Mouse (Mus musculus) hindbrain, postnatal 0 days (tissue): ENCODE measurements at regions not wholly inside any gene's neighbourhood (a gene's known extent, or its start where the extent isn't known, plus 50 kb on each side); places are given as distances from the start of the nearest gene placed in this dataset.
A peak's percentile ranks its signal among the peaks of the same experiment; 100 is the strongest.

Experiments
- ATAC-seq: fragments of 200-750 bp; cut with Nextera tagmentation; 2 replicates; pipeline ENCODE4 v1.8.0; 2017; ENCODE audit warnings: mild to moderate bottlenecking, moderate TSS enrichment, moderate library complexity
- DNase-seq: peaks from one replicate; pipeline ENCODE4 v3.0.0-alpha.2; 2015; ENCODE audit warnings: low spot score
- H3K27ac ChIP-seq: fragments of 300-500 bp; sonication (generic); 2 replicates; pipeline ENCODE4 v1.5.1; 2014; ENCODE audit warnings: mild to moderate bottlenecking
- H3K27me3 ChIP-seq: fragments of 300-500 bp; sonication (generic); 2 replicates; pipeline ENCODE4 v1.6.1; 2014; ENCODE audit warnings: low read length, mixed read lengths; ENCODE audit not compliant: insufficient read depth
- H3K36me3 ChIP-seq: fragments of 300-500 bp; sonication (generic); 2 replicates; pipeline ENCODE4 v1.6.1; 2014; ENCODE audit warnings: low read length, mixed read lengths; ENCODE audit not compliant: insufficient read depth
- H3K4me1 ChIP-seq: fragments of 300-500 bp; sonication (generic); 2 replicates; pipeline ENCODE4 v1.6.1; 2014; ENCODE audit warnings: antibody characterized with exemption, low read length, mixed read lengths; ENCODE audit not compliant: insufficient read depth
- H3K4me2 ChIP-seq: fragments of 300-500 bp; sonication (generic); 2 replicates; pipeline ENCODE4 v1.6.1; 2014; ENCODE audit warnings: low read depth, mild to moderate bottlenecking, low read length, moderate library complexity, mixed read lengths
- H3K4me3 ChIP-seq: fragments of 300-500 bp; sonication (generic); 2 replicates; pipeline ENCODE4 v1.5.1; 2014; ENCODE audit warnings: low read length
- H3K9ac ChIP-seq: fragments of 300-500 bp; sonication (generic); replicated peaks from 2 replicates; pipeline ENCODE4 v1.6.1; 2014; ENCODE audit warnings: mild to moderate bottlenecking, low read length, moderate library complexity, mixed read lengths
- H3K9me3 ChIP-seq: fragments of 300-500 bp; sonication (generic); 2 replicates; pipeline ENCODE4 v1.6.1; 2016; ENCODE audit warnings: low read length, mixed read lengths
- CTCF ChIP-seq: IDR thresholded peaks from 2 replicates; pipeline ENCODE4 v1.5.1; 2016; ENCODE audit warnings: antibody characterized with exemption, control low read depth, low read depth
- WGBS: fragments of 180-500 bp; shearing (Covaris S2); extraction: QIAGEN DNeasy Blood & Tissue Kit; methylation state at CpG from one replicate; pipeline ENCODE4 v1.1.7; 2014; 5-methylcytosine and 5-hydroxymethylcytosine counted together

GRCm38 (mm10) chr1:176655487-176656333 is 158.2 kb downstream of the Cep170 start:
- Histone ChIP-seq H3K4me2 (no peak overlapping the region), H3K4me3 (no peak overlapping the region), H3K27ac (peak overlapping the region; percentile 54), H3K27me3 (no peaks in the 10 kb centered on the region), H3K4me1 (no peaks in the 10 kb centered on the region), H3K9me3 (no peaks in the 10 kb centered on the region), H3K9ac (no peak overlapping the region), H3K36me3 (no peaks in the 10 kb centered on the region)
- TF ChIP-seq CTCF: no peak
- ATAC-seq: peak; percentile 75
- WGBS: 38% methylated on average over 3 of the region's 3 CpGs
- peak; percentile 64 for DNase-seq

GRCm38 (mm10) chr1:176644248-176644647 is 169.6 kb downstream of the Cep170 start:
- DNase-seq: no peak
- 22% methylated on average over 1 of the region's 1 CpGs for WGBS

GRCm38 (mm10) chr1:176623171-176623570 is 190.7 kb downstream of the Cep170 start:
- H3K9me3 ChIP-seq: no peaks in the 10 kb centered on the region
- no peak for ATAC-seq
- no peak for DNase-seq
- no peak overlapping the region for H3K9ac ChIP-seq
- no peak overlapping the region for H3K27ac ChIP-seq
- no peak overlapping the region for H3K4me2 ChIP-seq
- no peaks in the 10 kb centered on the region for H3K27me3 ChIP-seq
- WGBS: 69% methylated on average over 4 of the region's 4 CpGs
- H3K36me3 ChIP-seq: no peaks in the 10 kb centered on the region
- TF ChIP-seq CTCF: no peak
- no peaks in the 10 kb centered on the region for H3K4me1 ChIP-seq
- H3K4me3 ChIP-seq: no peak overlapping the region

More at GRCm38 (mm10) chr1:176644248-176644647, 169.6 kb downstream of the Cep170 start:
- no peak for ATAC-seq
- H3K9me3 ChIP-seq: no peaks in the 10 kb centered on the region
- no peak overlapping the region for H3K27ac ChIP-seq
- no peaks in the 10 kb centered on the region for H3K4me1 ChIP-seq
- TF ChIP-seq CTCF: no peak
- no peak overlapping the region for H3K4me2 ChIP-seq
- no peaks in the 10 kb centered on the region for H3K27me3 ChIP-seq
- H3K4me3 ChIP-seq: no peak overlapping the region
- no peaks in the 10 kb centered on the region for H3K36me3 ChIP-seq
- H3K9ac ChIP-seq: no peak overlapping the region

GRCm38 (mm10) chr1:176622213-176622612 is 191.7 kb downstream of the Cep170 start:
- H3K27ac ChIP-seq: no peak overlapping the region
- TF ChIP-seq CTCF: no peak
- no peaks in the 10 kb centered on the region for H3K9me3 ChIP-seq
- DNase-seq (no peak), ATAC-seq (no peak)
- H3K4me2 ChIP-seq: no peak overlapping the region
- H3K9ac ChIP-seq: no peak overlapping the region
- H3K27me3 ChIP-seq: no peaks in the 10 kb centered on the region
- 91% methylated on average over 5 of the region's 5 CpGs for WGBS
- no peaks in the 10 kb centered on the region for H3K4me1 ChIP-seq
- no peak overlapping the region for H3K4me3 ChIP-seq
- no peaks in the 10 kb centered on the region for H3K36me3 ChIP-seq

GRCm38 (mm10) chr1:176621285-176621684 is 192.6 kb downstream of the Cep170 start:
- Histone ChIP-seq H3K9me3 (no peaks in the 10 kb centered on the region), H3K36me3 (no peaks in the 10 kb centered on the region), H3K4me2 (no peak overlapping the region), H3K27ac (no peak overlapping the region), H3K9ac (no peak overlapping the region), H3K4me3 (no peak overlapping the region), H3K27me3 (no peaks in the 10 kb centered on the region), H3K4me1 (no peaks in the 10 kb centered on the region)
- TF ChIP-seq CTCF: no peak
- 98% methylated on average over 2 of the region's 2 CpGs for WGBS
- ATAC-seq (no peak), DNase-seq (no peak)

GRCm38 (mm10) chr1:176618896-176619295 is 195.0 kb downstream of the Cep170 start:
- H3K27me3 ChIP-seq: no peaks in the 10 kb centered on the region
- no peak overlapping the region for H3K27ac ChIP-seq
- no peak overlapping the region for H3K4me3 ChIP-seq
- whole genome bisulfite sequencing: 77% methylated on average over 4 of the region's 4 CpGs
- no peak for ATAC-seq
- H3K36me3 ChIP-seq: no peaks in the 10 kb centered on the region
- no peak for TF ChIP-seq CTCF
- no peaks in the 10 kb centered on the region for H3K4me1 ChIP-seq
- no peak overlapping the region for H3K4me2 ChIP-seq
- H3K9me3 ChIP-seq: no peaks in the 10 kb centered on the region
- no peak overlapping the region for H3K9ac ChIP-seq
- no peak for DNase-seq

GRCm38 (mm10) chr1:176615673-176616072 is 198.2 kb downstream of the Cep170 start:
- DNase-seq (peak; percentile 28), ATAC-seq (0 out of 2 replicates have a peak, but pooled peaks have one; percentile 43)
- no peak overlapping the region for H3K4me2 ChIP-seq
- H3K27me3 ChIP-seq: no peaks in the 10 kb centered on the region
- H3K4me3 ChIP-seq: no peak overlapping the region
- TF ChIP-seq CTCF: no peak
- H3K36me3 ChIP-seq: no peaks in the 10 kb centered on the region
- 54% methylated on average over 2 of the region's 2 CpGs for WGBS
- no peaks in the 10 kb centered on the region for H3K9me3 ChIP-seq
- H3K27ac ChIP-seq: no peak overlapping the region
- no peaks in the 10 kb centered on the region for H3K4me1 ChIP-seq
- H3K9ac ChIP-seq: no peak overlapping the region
